In genomic region chr2:36281138-36281537, GRCm38 (mm10) we compare ENCODE assay signal across 25 mouse cellular contexts.
"Had no signal": no experiment of that assay in that cellular context is flagged by ENCODE, and none has a peak within 500 bp of the region (broad histone marks: within the 10 kb centered on the region; RNA-seq: fewer than 3 reads in every experiment).

No protein-coding gene starts in this region.

- H3K4me2 ChIP-seq: embryonic facial prominence, embryonic 12.5 days; embryonic facial prominence, embryonic 13.5 days; embryonic facial prominence, embryonic 15.5 days; forebrain, embryonic 12.5 days; forebrain, embryonic 13.5 days; forebrain, embryonic 15.5 days; heart, embryonic 11.5 days had no signal

- H3K36me3 ChIP-seq: embryonic facial prominence, embryonic 10.5 days; embryonic facial prominence, embryonic 12.5 days; embryonic facial prominence, embryonic 13.5 days; embryonic facial prominence, embryonic 15.5 days; forebrain, embryonic 10.5 days; forebrain, embryonic 12.5 days; forebrain, embryonic 15.5 days; heart, embryonic 10.5 days had no signal

- H3K4me3 ChIP-seq: embryonic facial prominence, embryonic 10.5 days; embryonic facial prominence, embryonic 12.5 days; embryonic facial prominence, embryonic 13.5 days; embryonic facial prominence, embryonic 15.5 days; erythroblast, embryonic 14.5 days; forebrain, embryonic 10.5 days; forebrain, embryonic 12.5 days; forebrain, embryonic 13.5 days; forebrain, embryonic 15.5 days; gastrocnemius, adult 2 months; heart, adult 2 months; heart, embryonic 10.5 days had no signal

- H3K27me3 ChIP-seq: embryonic facial prominence, embryonic 12.5 days; embryonic facial prominence, embryonic 13.5 days; embryonic facial prominence, embryonic 15.5 days; forebrain, embryonic 12.5 days; forebrain, embryonic 13.5 days; forebrain, embryonic 15.5 days had no signal

- DNase-seq: cerebellum, postnatal 10 days; cerebellum, postnatal 14 days; cerebellum, postnatal 25 days; cerebellum, postnatal 36 days; embryo, embryonic 11 days; forebrain, postnatal 0 days; gastrocnemius, adult 2 months; gastrocnemius, postnatal 10 days; gastrocnemius, postnatal 14 days; gastrocnemius, postnatal 25 days; gastrocnemius, postnatal 36 days; heart, adult 11 months; heart, adult 18-20 months; heart, adult 2 months had no signal
